Mouse (Mus musculus): ENCODE results near the gene Cyth1.

The Cyth1 gene

DNA sequence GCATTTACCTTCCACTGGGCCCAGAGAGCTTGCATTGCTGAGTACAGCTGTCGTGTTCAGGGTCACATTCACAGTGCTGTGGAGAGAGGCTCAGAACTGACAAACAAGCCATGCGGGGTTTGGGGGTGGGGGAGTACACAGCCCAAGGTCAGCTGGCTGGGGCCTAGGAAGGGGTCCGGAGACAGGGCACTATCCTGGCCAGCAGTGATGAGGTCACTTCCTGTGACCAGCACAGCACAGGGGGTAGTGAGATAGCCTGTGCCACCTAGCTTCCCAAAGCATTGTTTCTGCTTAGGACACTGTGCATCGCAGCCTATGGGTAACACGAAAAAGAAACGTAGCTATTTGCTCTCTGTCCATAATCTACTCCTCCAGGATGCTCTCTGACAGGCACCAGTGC lies 87.2 kb downstream of the Cyth1 start:
- in situ Hi-C loops (cut with MboI, MseI) = no loop called here

DNA sequence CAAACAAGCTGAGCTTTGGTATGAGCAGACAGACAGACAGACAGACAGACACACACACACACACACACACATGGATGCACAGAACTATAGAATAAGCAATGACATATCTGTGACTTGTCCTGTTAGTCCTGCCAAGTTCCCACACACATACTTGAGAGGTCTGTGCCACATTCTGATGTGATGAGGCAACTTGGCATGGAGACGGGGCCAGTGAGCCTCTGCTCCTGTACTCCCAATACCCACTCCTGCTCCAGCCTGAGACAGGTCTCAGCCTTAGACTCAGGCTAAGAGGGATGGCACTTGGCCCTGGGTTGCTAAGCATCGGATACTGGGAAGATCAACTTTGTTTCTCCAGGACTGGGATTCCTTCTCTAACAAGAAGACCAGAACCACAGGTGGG lies 87.6 kb downstream of the Cyth1 start:
- in situ Hi-C loops (cut with MboI, MseI) = no loop called here

DNA sequence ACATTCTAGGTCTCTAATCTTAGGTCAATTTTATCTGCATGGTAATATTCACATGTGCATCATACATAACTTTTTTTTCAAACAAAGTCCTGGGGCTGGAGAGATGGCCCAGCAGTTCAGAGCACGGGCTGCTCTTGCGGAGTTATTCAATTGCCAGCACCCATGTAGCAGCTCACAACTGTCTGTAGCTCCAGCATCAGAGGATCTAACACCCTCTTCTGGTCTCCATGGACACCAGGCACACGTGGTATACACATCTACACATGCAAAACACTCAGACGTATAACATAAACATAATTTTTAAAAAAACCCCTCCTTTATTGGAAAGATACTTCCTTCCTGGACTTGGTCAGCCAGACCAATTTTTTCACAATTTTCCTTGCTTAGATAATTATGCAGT lies 89.6 kb downstream of the Cyth1 start:
- in situ Hi-C loops (cut with MboI, MseI) = no loop called here

- in situ Hi-C loops (cut with MboI, MseI) = no loop called here
These were observed 91.8 kb downstream of the Cyth1 start for GRCm38 (mm10) chr11:118156480-118157060.

DNA sequence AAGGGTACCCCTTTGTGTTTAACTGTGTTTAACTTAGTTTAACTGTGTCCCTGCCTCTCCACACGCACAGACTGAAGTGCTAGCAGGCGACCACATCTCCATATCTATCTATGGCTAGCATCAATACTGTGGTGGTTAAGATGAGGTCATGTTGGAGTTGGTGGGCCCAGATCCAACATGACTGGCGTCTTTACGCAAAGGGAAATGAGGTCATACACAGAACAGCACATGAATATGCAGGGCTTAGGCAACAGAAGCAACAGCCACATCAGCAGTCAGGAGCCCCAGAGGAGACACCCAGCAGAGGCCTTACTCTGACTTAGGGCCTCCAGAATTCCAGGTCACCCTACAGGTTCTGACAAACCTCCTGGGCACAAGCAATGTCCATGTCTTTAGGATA lies 95.4 kb downstream of the Cyth1 start:
- in situ Hi-C loops (cut with MboI, MseI) = no loop called here

DNA sequence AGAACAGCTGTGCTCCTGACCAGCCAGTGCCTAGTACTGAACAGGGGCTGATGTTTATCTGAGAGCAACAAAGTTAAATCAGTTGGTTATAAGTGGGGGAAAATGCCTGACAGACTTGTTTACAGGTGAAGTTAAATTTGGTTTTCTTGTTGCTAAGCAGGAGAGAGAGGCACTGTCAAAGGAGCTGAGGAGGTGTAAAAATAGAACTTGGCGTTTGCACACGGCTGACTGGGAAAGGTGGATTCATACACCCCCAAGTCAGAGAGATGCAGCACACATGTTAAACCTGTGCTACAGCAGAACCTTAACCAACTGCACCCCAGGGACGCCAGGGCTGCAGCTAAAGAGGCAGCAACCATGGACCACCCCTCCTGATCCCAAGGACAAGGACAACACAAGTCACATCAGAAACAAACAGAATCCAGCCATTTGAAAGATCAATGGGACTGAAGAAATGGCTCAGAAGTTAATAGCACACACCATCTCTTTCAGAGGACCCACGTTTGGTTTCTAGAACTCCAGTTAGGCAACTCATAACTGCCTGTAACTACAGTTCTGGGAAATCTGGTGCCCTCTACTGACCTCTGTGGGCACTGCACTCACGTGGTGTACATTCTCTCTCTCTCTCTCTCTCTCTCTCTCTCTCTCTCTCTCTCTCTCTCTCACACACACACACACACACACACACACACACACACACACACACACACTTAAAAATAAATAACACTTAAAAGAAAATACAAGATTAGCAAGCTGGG lies 96.8 kb downstream of the Cyth1 start:
- in situ Hi-C loops (cut with MboI, MseI) = no loop called here

GRCm38 (mm10) chr11:118150115-118150701 lies 98.2 kb downstream of the Cyth1 start:
- in situ Hi-C loops (cut with MboI, MseI) = no loop called here

DNA sequence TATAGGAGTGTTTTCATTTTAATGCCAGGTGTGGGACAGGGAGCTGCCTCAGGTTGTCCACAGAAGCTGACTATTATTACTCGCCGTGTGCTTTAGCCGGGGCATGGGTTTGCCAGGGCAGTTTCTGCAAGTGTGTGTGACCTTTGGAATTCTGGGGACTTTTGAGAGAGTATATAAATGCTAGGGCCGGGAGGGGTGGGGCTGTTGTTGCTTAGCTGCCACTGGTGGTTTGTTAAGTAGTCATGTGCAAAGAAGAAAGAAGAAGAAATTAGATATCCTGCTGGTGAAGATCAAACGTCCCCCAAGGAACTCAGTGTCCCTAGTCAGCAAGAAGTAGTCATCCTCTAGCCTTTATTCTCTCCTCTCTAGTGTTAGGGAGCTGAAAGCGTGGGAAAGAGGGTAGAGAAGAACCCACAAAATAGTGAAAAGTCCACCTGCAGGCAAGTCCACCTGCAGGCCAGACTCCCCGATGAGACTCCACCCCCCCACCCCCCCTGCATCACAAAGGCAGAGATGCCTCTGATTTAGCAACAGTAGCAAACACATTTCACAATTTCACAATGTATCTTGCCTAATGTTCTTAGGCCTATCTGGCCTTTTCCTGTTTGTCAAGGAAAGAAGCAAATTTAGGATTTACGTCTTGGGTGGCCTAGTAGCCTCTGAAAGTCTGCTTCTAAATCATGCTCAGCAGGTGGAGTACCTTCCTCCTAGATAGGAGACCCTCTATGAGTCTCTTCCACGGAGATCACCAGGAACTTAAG lies 100.3 kb downstream of the Cyth1 start:
- in situ Hi-C loops (cut with MboI, MseI) = loop anchor here (5.0 kb wide), 1 partner anchor 64 kb away; no protein-coding TSS in a partner anchor

DNA sequence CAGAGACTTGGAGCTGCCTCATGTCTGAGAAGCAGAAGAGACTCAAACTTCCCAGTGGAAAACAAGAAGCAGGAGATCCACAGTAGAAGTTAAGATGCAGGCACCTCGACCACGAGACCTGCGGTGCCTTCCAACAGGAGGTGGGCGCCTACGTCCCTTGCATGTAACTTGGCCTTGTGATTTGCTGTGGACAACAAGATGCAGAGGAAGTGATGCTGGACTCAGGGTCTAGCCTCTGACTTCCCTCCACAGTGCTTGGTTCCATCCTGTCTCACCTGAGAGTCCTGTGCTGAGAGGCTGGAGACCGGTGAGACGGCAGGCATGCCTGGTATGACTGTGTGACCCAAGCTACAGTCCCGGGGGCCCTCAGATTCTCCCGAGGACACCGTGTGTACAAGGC lies 101.9 kb downstream of the Cyth1 start:
- in situ Hi-C loops (cut with MboI, MseI) = loop anchor here (5.0 kb wide), 1 partner anchor 66 kb away; no protein-coding TSS in a partner anchor

DNA sequence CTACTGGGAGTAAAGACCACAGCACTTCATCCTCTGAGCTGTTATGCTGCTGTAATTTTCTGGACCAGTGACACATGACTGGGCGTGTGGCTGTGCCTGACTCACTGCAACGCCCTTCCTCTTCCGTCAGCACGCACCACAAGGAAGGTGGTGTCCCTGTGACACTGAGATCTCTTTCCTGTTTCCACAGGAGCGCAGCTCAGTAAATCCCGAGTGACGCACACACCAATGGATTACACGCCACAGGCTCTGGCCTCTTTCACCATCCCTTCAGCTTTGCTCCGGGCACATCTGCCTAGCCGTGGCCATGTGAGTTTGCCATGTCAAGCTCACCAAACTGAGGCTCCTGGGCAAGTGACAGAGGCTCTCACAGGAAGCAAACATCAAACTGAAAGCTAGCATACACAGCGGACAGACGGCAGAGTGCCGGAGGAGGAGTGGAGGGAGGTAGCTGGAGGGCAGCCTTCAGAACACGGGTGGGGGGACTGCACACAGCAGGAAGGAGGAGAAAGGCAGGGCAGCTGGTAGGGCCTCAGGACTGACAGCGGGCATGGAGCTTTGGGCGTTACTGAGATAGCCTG lies 102.5 kb downstream of the Cyth1 start:
- in situ Hi-C loops (cut with MboI, MseI) = loop anchor here (5.0 kb wide), 1 partner anchor 66 kb away; no protein-coding TSS in a partner anchor

DNA sequence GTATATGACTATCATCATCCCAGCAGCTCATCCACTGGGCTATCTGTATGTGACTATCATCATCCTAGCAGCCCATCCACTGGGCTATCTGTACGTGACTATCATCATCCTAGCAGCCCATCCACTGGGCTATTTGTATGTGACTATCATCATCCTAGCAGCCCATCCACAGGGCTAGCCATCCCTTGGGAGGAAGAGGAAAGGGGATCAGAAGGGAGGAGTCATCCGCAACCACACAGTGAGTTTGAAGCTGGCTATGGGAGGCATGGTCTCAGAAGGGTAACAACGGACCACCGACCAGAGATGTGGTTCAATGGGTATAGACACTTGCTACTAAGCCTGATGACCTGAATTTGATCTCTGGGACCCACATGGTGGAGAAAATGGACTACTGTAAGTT lies 103.3 kb downstream of the Cyth1 start:
- in situ Hi-C loops (cut with MboI, MseI) = loop anchor here (5.0 kb wide), 1 partner anchor 67 kb away; no protein-coding TSS in a partner anchor

DNA sequence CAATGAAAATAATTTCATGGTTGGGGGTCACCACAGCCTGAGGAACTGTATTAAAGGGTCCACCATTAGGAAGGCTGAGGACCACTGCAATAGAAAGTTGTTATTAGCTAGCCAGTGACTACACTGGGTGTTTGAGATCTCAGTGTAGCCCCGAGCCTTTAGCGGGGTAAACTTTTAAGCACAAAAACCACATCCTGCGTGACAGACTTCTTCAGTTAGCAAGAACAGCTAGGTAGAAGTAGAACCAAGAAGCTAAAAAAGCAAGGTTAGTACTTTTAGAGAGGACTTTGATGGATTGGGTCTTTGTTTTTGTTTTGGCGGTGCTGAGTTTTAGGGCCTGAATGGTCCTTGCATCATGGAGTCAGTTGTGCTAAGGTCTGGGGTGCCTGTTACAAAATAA lies 104.7 kb downstream of the Cyth1 start:
- in situ Hi-C loops (cut with MboI, MseI) = no loop called here

GRCm38 (mm10) chr11:118142547-118143165 lies 105.7 kb downstream of the Cyth1 start:
- in situ Hi-C loops (cut with MboI, MseI) = no loop called here

DNA sequence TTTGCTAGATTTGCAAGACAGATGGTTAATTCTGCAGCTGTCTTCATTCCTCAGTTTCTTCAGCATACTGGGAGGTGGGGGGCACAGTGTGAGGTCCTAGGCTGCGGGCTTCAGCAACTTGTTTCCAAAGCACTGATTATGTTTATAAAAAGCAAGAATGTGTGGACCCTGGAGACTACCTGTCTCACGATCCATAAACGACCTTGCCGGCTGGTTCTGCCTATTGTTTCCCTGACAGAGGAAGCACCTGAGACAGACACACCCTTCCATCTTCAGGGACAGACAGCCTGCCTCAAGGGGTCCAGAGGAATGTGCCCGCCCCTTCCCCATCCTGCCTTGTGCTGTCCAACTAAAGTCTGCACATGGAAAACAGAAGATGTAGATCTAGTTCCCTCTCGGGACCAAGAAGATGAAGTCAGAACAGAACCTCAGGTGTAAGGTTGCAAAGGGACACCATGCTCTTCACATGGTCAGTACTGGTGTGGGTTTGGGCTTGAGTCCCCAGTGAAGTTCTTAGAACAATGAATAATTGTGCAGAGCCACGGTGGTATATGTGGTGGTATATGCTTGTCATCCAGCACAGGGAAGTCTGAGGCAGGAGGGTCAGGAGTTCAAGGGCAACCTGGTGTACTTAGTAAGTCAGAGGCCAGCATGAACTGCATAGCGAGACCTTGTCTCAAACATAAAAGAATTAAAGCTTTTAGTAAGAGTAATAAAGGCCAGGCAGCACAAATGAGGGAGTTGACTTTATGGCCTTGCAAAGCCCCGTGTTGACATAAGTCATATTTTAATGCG lies 107.4 kb downstream of the Cyth1 start:
- in situ Hi-C loops (cut with MboI, MseI) = no loop called here

DNA sequence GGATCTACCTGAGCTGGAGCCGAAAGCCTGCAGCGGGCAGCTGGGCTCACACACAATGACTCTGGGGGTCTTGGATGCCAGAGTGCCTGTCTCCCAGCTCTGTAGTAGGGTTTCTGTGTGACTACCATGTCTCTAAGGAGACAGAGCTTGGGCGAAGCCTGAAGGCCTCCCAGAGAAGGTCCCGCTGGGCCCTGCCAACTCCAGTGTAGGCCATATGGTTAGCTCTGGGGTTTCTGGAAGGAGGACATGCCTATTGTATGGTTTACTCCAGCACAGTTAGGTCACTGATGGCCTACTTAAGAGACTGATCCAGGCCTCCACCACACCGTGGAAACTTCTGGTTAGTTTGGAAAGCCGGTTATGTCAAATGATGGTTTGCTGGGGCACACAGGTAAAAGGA lies 110.0 kb downstream of the Cyth1 start:
- in situ Hi-C loops (cut with MboI, MseI) = no loop called here

DNA sequence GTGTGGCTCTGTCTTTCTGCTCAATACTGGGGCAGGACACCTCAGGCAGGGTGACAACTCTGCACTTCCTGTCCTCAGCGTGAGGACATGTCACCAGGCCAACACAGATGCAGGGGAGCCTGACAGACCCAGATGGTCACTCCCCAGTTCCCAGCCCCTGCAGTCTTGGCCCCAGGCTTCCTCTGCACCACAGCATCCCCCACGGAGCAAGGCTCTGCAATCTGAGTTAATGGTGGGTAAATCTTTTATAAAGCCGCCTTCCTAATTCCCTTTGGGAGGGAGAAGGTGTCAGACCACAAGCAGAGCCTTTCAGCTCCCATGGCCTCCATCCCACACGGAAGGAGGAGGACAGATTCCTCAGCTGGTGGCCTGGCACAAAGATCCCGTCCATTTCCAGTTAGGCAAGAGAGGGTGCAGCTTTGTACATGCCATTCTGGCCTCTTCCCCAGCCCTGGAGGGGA lies 112.2 kb downstream of the Cyth1 start:
- in situ Hi-C loops (cut with MboI, MseI) = no loop called here

DNA sequence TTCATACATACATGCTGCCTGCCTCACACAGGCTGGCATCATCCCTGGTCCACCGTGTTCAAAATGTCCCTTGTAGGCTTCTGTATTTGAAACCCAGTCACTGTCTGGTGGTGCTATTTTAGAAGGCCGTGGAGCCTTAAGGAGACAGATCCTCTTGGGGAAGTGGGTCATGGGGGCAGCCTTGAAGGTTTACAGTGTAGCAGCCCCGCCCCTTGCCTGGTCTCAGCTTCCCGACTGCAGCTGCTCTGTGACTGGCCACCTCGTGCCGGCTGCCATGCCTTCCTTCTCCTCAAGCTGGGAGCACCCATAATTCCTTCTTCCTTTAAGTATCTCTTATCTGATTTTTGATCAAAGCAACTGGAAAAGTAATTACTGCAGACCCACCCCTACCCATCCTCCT lies 113.1 kb downstream of the Cyth1 start:
- in situ Hi-C loops (cut with MboI, MseI) = no loop called here

GRCm38 (mm10) chr11:118133752-118134169 lies 114.6 kb downstream of the Cyth1 start:
- in situ Hi-C loops (cut with MboI, MseI) = no loop called here

GRCm38 (mm10) chr11:118133133-118133751 lies 115.2 kb downstream of the Cyth1 start:
- in situ Hi-C loops (cut with MboI, MseI) = no loop called here

GRCm38 (mm10) chr11:118132136-118132535 lies 116.3 kb downstream of the Cyth1 start:
- in situ Hi-C loops (cut with MboI, MseI) = no loop called here

Measured in T-helper 1 cell (primary cell).